In genomic region chr3:95674236-95674635, GRCm38 (mm10) we compare ENCODE assay signal across 7 mouse cellular contexts. TPM values are rescaled to one million over a fixed set of nuclear protein-coding genes. Genes with fewer than 3 reads are reported as not detected.
A peak's percentile ranks its signal among the peaks of the same experiment; 100 is the strongest.
DNase-seq lines count a peak whose midpoint lies in the region; ATAC-seq and TF ChIP-seq lines count a peak whose summit lies in the region.

No protein-coding gene starts in this region.

- H3K4me3 ChIP-seq in ES-Bruce4 (ENCODE audit: low read depth, low read length), result peak overlapping the region; percentile 53
- no peak overlapping the region for H3K4me3 ChIP-seq in hindbrain, embryonic 15.5 days
- H3K4me3 ChIP-seq in liver, embryonic 13.5 days (replicated peaks), result peak overlapping the region; percentile 50

- 0 out of 2 replicates have a peak, but pooled peaks have one; percentile 12 for ATAC-seq in hindbrain, embryonic 15.5 days (ENCODE audit: low FRiP score, low read depth)
- peak; percentile 93 for ATAC-seq in liver, embryonic 13.5 days (ENCODE audit: low read depth)

- peak; percentile 55 to 60 for DNase-seq in adrenal gland, adult 18-20 months (ENCODE audit: low spot score in 2 of 2)
- peak; percentile 83 for DNase-seq in forelimb bud, embryonic 11.5 days (ENCODE audit: low read depth, low spot score)
- peak; percentile 87 for DNase-seq in liver, embryonic 13.5 days
- DNase-seq in skeletal muscle tissue, adult 2 months (ENCODE audit: low read depth, low spot score), result peak; percentile 98
- DNase-seq in right cerebral cortex, postnatal 36 days (ENCODE audit: low spot score in 2 of 2), result no peak

- TF ChIP-seq EP300 in ES-Bruce4 (IDR thresholded peaks at IDR 0.05; ENCODE audit: insufficient read depth, low read depth, low read length), result no peak

- H3K27me3 ChIP-seq in ES-Bruce4 (ENCODE audit: control insufficient read depth, insufficient read depth, low read length, poor library complexity, severe bottlenecking), result no peaks in the 10 kb centered on the region
- H3K27me3 ChIP-seq in hindbrain, embryonic 15.5 days, result no peaks in the 10 kb centered on the region
- H3K27me3 ChIP-seq in liver, embryonic 13.5 days, result no peaks in the 10 kb centered on the region

- no peaks in the 10 kb centered on the region for H3K9me3 ChIP-seq in ES-Bruce4 (replicated peaks; ENCODE audit: control insufficient read depth, insufficient read depth, low read length, poor library complexity, severe bottlenecking)
- H3K9me3 ChIP-seq in hindbrain, embryonic 15.5 days, result no peaks in the 10 kb centered on the region
- H3K9me3 ChIP-seq in liver, embryonic 13.5 days (replicated peaks), result no peaks in the 10 kb centered on the region

- H3K27ac ChIP-seq in ES-Bruce4 (ENCODE audit: insufficient read depth, low read length), result peak overlapping the region; percentile 97
- peak overlapping the region; percentile 49 for H3K27ac ChIP-seq in hindbrain, embryonic 15.5 days (replicated peaks)
- peak overlapping the region; percentile 99 for H3K27ac ChIP-seq in liver, embryonic 13.5 days

- peak overlapping the region; percentile 70 for H3K9ac ChIP-seq in ES-Bruce4 (ENCODE audit: low read depth, poor library complexity, severe bottlenecking)
- H3K9ac ChIP-seq in hindbrain, embryonic 15.5 days, result no peak overlapping the region
- H3K9ac ChIP-seq in liver, embryonic 13.5 days, result peak overlapping the region; percentile 87

- H3K4me1 ChIP-seq in ES-Bruce4 (ENCODE audit: control insufficient read depth, insufficient read depth, low read length), result peaks cover 5% of the 10 kb centered on the region
- peaks cover 16% of the 10 kb centered on the region for H3K4me1 ChIP-seq in hindbrain, embryonic 15.5 days (replicated peaks)
- peaks cover 82% of the 10 kb centered on the region for H3K4me1 ChIP-seq in liver, embryonic 13.5 days (replicated peaks)

- TF ChIP-seq POLR2A in ES-Bruce4 (IDR thresholded peaks at IDR 0.05; ENCODE audit: insufficient read depth, low read length), result no peak

- H3K4me2 ChIP-seq in hindbrain, embryonic 15.5 days, result no peak overlapping the region
- H3K4me2 ChIP-seq in liver, embryonic 13.5 days, result peak overlapping the region; percentile 83

- TF ChIP-seq CTCF in ES-Bruce4 (IDR thresholded peaks at IDR 0.05; ENCODE audit: low read depth, low read length), result no peak

- 31% methylated on average over 2 of the region's 2 CpGs for WGBS in hindbrain, embryonic 15.5 days
- WGBS in liver, embryonic 13.5 days (ENCODE audit: insufficient replicate concordance), result 0% methylated on average over 2 of the region's 2 CpGs

- H3K36me3 ChIP-seq in ES-Bruce4 (ENCODE audit: control insufficient read depth, insufficient read depth, low read length, poor library complexity, severe bottlenecking), result no peaks in the 10 kb centered on the region
- no peaks in the 10 kb centered on the region; the same call in 1 of the 2 replicates for H3K36me3 ChIP-seq in hindbrain, embryonic 15.5 days
- H3K36me3 ChIP-seq in liver, embryonic 13.5 days, result peaks cover 26% of the 10 kb centered on the region

RNA-seq across cellular contexts. Expression of gene Adamtsl4, which starts 13.5 kb away (rescaled TPM):
- 6.9 and 10.1 TPM in 2 replicates for polyA plus RNA-seq in ES-Bruce4 (2011; ENCODE audit: insufficient read depth, insufficient read length, low read depth, missing spikeins)
- total RNA-seq in adrenal gland, adult 18-20 months (2021), result 10 to 100 TPM in 1 of 2 experiments, 1 to 10 TPM in 1; 8.6 to 10.1 TPM
- 1.2 TPM in 2 replicates for polyA plus RNA-seq in hindbrain, embryonic 15.5 days (2015; fragmentation: Nextera tagmentation; extraction: Ambion mirVana)
- polyA plus RNA-seq in liver, embryonic 13.5 days (2015; fragmentation: Nextera tagmentation; extraction: Ambion mirVana), result 0.37 and 0.83 TPM in 2 replicates

RNA-seq across cellular contexts. Expression of gene Mcl1, which starts 15.6 kb away (rescaled TPM):
- polyA plus RNA-seq in ES-Bruce4 (2011; ENCODE audit: insufficient read depth, insufficient read length, low read depth, missing spikeins), result 247 and 264 TPM in 2 replicates
- total RNA-seq in adrenal gland, adult 18-20 months (2021), result 100 to 1,000 TPM; 138 to 228 TPM
- 46.3 and 47.4 TPM in 2 replicates for polyA plus RNA-seq in hindbrain, embryonic 15.5 days (2015; fragmentation: Nextera tagmentation; extraction: Ambion mirVana)
- 31.8 and 33.3 TPM in 2 replicates for polyA plus RNA-seq in liver, embryonic 13.5 days (2015; fragmentation: Nextera tagmentation; extraction: Ambion mirVana)

RNA-seq across cellular contexts. Expression of gene Ensa, which starts 49.4 kb away (rescaled TPM):
- 67.4 and 68.5 TPM in 2 replicates for polyA plus RNA-seq in ES-Bruce4 (2011; ENCODE audit: insufficient read depth, insufficient read length, low read depth, missing spikeins)
- 100 to 1,000 TPM in 1 of 2 experiments, 10 to 100 TPM in 1; 92.9 to 105 TPM for total RNA-seq in adrenal gland, adult 18-20 months (2021)
- polyA plus RNA-seq in hindbrain, embryonic 15.5 days (2015; fragmentation: Nextera tagmentation; extraction: Ambion mirVana), result 109 and 110 TPM in 2 replicates
- 33.4 and 36.8 TPM in 2 replicates for polyA plus RNA-seq in liver, embryonic 13.5 days (2015; fragmentation: Nextera tagmentation; extraction: Ambion mirVana)

Comparison
In these comparisons a context has a peak if more than half of its experiments do, and no peak if none do; other contexts are left out.
1. H3K27ac ChIP-seq: peak in every context shown above with its lines; median percentile 99 in liver, embryonic 13.5 days; 97 in ES-Bruce4; 49 in hindbrain, embryonic 15.5 days.
2. DNase-seq: peak in adrenal gland, adult 18-20 months (2 of 2), forelimb bud, embryonic 11.5 days (single experiment), liver, embryonic 13.5 days (single experiment) and skeletal muscle tissue, adult 2 months (single experiment); none in right cerebral cortex, postnatal 36 days (0 of 2).